Mouse (Mus musculus) heart, adult 2 months (tissue): Measurements from ENCODE around the gene Samd4.

Experiments
- CTCF ChIP-seq: fragments of 200-600 bp; IDR thresholded peaks from 2 replicates; pipeline ENCODE4 v1.8.1; 2022; ENCODE audit warnings: antibody characterized with exemption, mild to moderate bottlenecking, moderate library complexity
- POLR2A ChIP-seq: fragments of 200-500 bp; IDR thresholded peaks from 2 replicates; pipeline ENCODE4 v1.6.1; 2011; ENCODE audit warnings: mild to moderate bottlenecking, low read depth, low read length, control low read depth; ENCODE audit not compliant: insufficient read depth

GRCm38 (mm10) chr14:47041699-47042098 lies 159.0 kb downstream of the Samd4 start:
- TF ChIP-seq CTCF (peak; percentile 10; the same call in 1 of the 2 replicates), POLR2A (no peak)
